Mouse (Mus musculus) T-helper 17 cell (primary cell): ENCODE results near the gene Csn1s2b.
"Not testable (repeated sequence)": the region's sequence is repeated elsewhere in the genome, so short reads cannot be mapped to it uniquely, and the experiment has no call there.

Experiments
- in situ Hi-C, 2 experiments: fragments of 300-600 bp; cut with MboI, MseI; formaldehyde crosslinking; loops; 1 replicate in 1 of 2; 2 replicates in 1 of 2; pipeline ENCODE4 v1.15.1; 2025; ENCODE audit warnings: high pct_unique_total_duplicates in 2 of 2

Gene Csn1s2b

DNA sequence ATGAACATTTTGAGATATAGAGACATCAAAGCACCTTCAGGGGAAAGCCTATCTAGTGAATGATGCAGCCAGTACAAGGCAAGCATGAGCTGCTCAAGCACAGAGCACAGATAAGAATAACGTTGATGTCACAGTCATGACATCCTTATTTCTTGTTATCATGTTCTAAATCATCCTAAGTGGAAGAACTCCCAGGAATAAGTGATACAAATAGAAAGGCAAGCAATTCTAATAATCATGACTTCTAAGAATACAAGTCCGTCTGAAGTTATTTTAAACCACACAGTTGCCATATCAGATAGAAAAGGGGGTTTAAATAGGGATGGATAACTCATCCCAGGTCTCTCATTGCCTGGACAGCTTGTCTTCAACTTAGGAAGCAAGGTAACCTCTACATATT lies at the start of gene Csn1s2b:
Gene Csn1s2b, plus strand, starts transcription at position 301 of the 400 bp plus-strand sequence.
- in situ Hi-C loops: no loop called here

DNA sequence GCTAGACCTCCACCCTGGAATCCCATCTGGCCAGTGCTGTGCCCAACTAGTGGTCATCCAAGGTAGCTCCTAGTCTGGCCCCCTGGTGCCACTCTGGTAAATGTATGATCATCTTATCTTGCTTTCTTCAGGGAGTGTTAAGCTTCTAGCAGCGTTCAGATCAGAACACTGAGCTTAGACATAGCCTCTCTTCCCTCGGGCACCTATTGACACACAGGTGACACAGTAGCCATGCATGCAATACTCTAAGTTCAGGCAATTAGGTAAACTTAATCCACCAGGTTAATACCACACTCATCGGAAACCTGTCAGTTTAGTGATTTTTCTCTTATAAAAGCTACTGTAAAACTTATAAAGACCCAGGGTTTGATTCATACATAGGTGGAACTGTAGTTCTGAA lies 43.3 kb upstream of the Csn1s2b start:
- in situ Hi-C loops: no loop called here

DNA sequence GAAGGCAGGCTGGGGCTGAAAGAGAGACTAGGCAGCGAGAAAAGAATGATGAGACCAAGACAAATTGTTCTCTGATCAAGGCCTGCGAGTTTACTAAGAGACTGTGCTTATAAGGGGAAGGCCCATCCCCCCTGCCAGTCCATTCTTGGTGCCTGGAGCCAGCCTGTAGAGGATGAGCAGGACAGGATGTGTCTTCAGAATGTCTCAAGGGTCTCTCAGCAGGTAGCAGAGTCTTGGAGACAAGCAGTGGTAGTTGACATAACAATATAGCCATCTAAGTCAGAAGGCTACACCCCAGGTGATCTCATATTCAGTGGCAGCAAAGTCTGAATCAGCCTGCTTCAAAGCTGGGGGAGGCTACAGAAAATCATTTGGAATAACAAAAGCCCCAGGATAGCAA lies 35.7 kb upstream of the Csn1s2b start:
- in situ Hi-C loops: not testable (repeated sequence)

DNA sequence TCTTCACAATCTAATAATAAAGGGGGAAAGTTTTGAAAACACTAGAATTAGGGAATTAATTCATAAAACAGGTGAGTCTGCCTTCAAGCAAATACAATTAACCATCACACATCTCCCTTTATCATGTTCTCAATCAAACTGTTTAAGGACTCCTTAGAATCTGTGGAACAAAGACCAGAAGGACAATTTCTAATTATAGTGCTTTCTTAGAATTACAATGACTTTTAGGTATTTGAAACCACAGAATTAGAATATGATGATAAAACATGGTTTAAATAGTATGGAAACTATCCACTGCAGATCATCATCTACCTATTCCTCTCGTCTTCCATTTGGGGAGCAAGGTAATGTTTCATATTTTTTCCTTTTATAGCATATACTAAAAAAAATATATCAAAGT lies 33.6 kb upstream of the Csn1s2b start, which contains the start of gene Csn1s2a:
Gene Csn1s2a, plus strand, starts transcription at position 301 of the 400 bp plus-strand sequence.
- in situ Hi-C loops: no loop called here

DNA sequence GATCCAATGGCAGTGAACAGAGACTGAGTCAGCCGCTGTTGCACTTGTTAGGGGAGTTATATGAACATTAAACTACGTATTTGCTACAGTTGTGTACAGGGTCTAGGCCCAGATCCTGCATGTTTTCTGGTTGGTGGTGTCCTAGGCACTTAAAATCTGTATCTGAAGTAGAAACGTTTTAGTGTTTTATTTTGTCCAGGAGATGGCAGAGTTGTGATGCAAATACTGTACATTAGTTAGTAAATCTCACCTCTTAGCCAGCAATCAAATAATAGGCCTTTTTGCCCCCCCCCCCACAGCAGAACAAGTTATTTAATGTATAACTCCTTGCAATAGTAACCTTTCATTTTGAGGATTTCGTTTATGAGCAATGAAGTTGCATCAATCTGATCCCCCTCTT lies 25.2 kb upstream of the Csn1s2b start:
- in situ Hi-C loops: no loop called here

DNA sequence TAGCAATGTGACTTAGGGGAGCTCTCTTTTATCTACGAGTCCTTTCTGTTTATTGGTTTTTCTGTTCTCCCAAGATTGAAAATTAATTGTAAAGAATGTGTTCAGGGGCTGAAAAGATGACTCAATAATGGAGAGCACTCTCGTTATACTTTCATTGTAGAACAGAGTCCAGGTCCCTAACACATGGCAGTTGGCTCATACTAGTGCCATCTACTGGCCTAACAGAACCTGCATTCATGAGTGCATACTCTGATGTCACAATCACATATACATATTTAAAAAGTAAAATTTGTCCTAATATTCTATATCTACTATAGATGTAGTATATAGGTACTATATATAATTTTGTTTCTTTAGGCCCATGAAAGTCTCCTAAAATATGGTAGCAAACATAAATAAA lies 1.4 kb downstream of the Csn1s2b start:
- in situ Hi-C loops: no loop called here

DNA sequence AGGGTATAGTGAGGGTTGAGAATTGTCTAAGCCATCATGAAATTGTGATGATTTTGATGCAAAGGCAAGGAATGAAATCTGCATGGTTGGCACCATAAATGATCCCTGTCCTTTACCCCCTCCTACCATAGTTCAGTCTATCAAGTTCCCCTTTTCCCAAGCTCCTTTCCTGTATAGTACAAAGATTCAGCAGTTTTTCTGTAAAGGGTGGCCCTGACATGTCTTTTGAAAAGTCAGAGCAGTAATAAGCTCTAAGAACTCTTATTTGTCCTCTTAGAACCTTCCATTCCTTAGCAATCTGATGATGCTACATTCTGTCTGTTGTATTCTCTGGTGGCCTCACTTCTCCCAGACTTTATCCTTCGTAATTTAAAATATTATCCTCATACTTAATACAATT lies 17.5 kb downstream of the Csn1s2b start, which contains the start of gene Prr27:
Gene Prr27, plus strand, starts transcription at position 301 of the 400 bp plus-strand sequence.
- in situ Hi-C loops: no loop called here

DNA sequence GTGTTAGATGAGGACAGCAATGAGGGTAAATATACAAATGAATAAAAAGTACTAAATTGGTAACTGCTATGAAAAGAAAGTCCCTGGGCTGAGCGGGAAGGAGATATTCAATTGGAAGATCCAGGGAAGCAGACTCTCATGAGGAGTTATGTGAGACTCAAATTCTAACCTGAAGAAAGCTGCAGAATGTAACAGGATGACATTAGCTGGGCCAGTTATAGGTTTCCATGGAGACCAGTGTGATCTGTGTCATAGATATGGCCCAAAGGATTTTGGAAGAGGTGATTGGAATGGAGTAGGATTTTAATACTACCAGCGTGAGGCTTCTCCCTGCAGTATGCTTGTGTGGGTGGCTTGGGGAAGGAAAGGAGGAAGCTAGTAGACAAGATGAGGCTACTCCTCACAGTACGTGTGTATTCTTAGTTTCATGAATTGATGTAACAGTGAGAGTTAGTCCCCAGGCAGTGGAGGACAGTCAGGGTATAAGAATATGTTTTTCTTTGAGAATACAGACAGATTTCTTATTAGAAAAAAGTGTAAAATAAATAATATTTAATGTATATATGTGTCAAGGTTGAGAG lies 47.3 kb downstream of the Csn1s2b start:
- in situ Hi-C loops: no loop called here

DNA sequence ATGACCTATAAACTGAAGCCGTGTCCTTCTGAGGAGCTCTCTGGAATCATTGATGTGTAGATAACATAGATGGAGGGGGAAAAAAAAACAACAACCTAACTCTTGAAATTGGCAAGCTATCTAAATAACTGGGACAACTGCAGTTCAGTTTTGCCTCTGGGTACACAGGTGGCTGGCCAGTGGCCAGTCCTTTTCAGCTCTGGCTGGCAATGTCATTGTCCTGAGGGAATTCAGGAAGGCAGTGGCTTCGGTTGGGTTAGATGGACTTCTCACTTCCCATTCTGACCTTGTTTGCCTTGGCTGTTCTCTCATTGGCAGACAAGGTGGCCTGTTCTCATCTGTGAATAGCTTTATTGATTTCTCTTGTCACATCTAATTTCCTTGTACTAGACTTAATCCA lies 62.2 kb downstream of the Csn1s2b start:
- in situ Hi-C loops: no loop called here

DNA sequence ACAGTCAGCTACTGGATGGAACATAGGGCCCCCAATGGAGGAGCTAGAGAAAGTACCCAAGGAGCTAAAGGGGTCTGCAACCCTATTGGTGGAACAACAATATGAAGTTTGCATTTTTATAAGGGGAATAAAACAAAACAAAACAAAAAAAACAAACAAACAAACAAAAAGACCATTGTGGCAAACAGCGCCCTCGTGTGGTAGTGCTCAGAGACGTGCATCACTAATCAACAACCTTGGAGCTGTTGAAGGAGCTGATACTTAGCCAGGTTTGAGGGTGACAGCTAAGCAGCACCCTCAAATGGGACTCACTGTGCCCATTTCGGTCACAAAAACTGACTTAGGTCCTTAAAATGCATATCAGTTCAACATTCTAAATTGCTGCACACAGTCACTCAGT lies 63.5 kb downstream of the Csn1s2b start:
- in situ Hi-C loops: no loop called here
